Mouse (Mus musculus): ENCODE results near the gene Hacd3. TPM values are rescaled to one million over a fixed set of nuclear protein-coding genes. Genes with fewer than 3 reads are reported as not detected.
"Not testable (repeated sequence)": the region's sequence is repeated elsewhere in the genome, so short reads cannot be mapped to it uniquely, and the experiment has no call there.

Hacd3 gene
- polyA plus RNA-seq, 1 experiment, result 0.27 TPM

DNA sequence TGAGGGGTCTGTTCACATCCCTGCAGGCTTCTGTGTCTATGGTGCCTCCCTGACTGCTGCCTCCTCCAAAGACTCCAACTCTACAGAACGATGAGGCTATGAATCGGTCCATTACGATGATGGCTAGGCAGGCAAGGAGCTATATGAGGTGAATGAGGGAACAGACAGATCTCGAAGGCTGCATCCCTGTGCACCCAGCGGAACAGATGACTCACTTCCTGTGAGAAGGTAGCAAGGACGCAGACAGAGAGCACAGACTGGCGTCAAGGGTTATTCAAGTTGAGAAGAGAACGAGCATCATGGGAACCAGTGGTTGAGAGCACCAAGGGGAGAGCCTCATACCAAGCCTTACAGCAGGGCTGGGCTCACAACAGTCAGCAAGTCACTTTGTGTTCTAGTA, 10.9 kb downstream of the Hacd3 start:
- H3K36me3 ChIP-seq (ENCODE audit: control insufficient read depth), result peaks cover 47% of the 10 kb centered on the region
- no peaks in the 10 kb centered on the region for H3K27me3 ChIP-seq (ENCODE audit: control insufficient read depth)
- no peaks in the 10 kb centered on the region for H3K9me3 ChIP-seq (ENCODE audit: control insufficient read depth, low read length)
- H3K4me1 ChIP-seq (ENCODE audit: control insufficient read depth), result peaks cover 14% of the 10 kb centered on the region
- no peak for TF ChIP-seq GATA1 (IDR thresholded peaks at IDR 0.05; ENCODE audit: low read length)
- H3K4me3 ChIP-seq (replicated peaks), result no peak overlapping the region

DNA sequence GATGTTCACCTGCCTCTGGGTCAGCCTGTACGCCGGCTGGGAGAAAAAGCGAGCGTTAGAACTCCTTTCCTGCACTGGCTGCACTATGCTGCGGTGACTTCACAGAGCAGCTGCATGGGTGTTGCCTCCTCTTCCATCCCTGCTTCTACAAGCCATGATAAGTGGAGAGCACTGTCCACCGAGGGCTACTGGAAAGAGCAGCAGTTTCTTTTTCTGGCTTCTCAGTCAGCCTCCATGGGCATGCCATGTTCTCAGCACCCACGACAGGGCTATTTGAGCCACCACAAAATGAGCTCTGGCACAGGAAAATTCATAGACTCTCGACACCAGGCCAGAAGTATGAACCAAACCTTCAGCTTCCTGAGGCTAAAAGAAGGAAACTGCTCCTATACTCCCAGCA, 15.8 kb downstream of the Hacd3 start:
- Histone ChIP-seq H3K9me3 (ENCODE audit: control insufficient read depth, low read length) (peaks cover 3% of the 10 kb centered on the region; the same call in 1 of the 2 replicates), H3K4me1 (ENCODE audit: control insufficient read depth) (peaks cover 12% of the 10 kb centered on the region), H3K36me3 (ENCODE audit: control insufficient read depth) (peaks cover 81% of the 10 kb centered on the region), H3K27me3 (ENCODE audit: control insufficient read depth) (no peaks in the 10 kb centered on the region), H3K4me3 (replicated peaks) (no peak overlapping the region)
- TF ChIP-seq GATA1 (IDR thresholded peaks at IDR 0.05; ENCODE audit: low read length), result no peak
- TF ChIP-seq TAL1 (IDR thresholded peaks at IDR 0.05; ENCODE audit: low read length), result no peak

DNA sequence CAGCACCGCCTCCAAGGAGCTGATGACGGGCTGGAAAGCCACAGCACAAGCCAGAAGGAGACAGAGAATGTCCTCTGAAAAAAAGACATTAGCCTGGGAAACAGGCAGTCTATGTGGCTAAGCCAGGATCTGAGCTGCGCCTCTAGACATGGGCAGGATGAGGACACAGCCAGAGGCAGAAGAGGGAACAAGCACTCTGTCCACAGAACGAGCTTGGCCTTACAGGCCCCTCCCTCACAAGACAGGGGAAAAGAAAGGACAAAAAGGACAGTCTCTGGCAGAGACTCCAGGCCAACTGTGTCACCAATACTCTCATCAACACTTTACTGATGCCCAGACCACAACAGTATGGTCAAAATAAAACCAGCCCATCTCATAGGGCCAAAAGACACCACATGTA, 20.0 kb downstream of the Hacd3 start:
- no peak overlapping the region for H3K4me3 ChIP-seq (replicated peaks)
- peaks cover 87% of the 10 kb centered on the region for H3K36me3 ChIP-seq (ENCODE audit: control insufficient read depth)
- H3K27me3 ChIP-seq (ENCODE audit: control insufficient read depth), result no peaks in the 10 kb centered on the region
- H3K4me1 ChIP-seq (ENCODE audit: control insufficient read depth), result peaks cover 4% of the 10 kb centered on the region
- peaks cover 3% of the 10 kb centered on the region; the same call in 1 of the 2 replicates for H3K9me3 ChIP-seq (ENCODE audit: control insufficient read depth, low read length)
- no peak for TF ChIP-seq TAL1 (IDR thresholded peaks at IDR 0.05; ENCODE audit: low read length)
- TF ChIP-seq GATA1 (IDR thresholded peaks at IDR 0.05; ENCODE audit: low read length), result no peak

DNA sequence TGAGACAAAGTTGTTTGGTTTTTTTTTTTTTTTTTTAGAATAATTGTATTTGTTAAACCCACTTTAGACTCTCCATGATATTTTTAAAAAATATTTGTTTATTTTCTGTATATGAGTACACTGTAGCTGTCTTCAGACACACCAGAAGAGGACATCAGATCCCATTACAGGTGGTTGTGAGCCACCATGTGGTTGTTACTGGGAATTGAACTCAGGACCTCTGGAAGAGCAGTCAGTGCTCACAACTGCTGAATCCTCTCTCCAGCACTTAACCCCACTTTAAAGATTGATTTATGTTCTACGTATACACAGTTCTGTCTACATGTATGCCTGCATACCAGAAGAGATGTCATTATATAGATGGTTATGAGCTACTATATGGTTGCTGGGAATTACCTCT, 26.0 kb downstream of the Hacd3 start:
- H3K4me3 ChIP-seq (replicated peaks); H3K9me3 ChIP-seq (ENCODE audit: control insufficient read depth, low read length); H3K27me3 ChIP-seq (ENCODE audit: control insufficient read depth); H3K4me1 ChIP-seq (ENCODE audit: control insufficient read depth): not testable (repeated sequence)
- H3K36me3 ChIP-seq (ENCODE audit: control insufficient read depth), result peaks cover 88% of the 10 kb centered on the region

DNA sequence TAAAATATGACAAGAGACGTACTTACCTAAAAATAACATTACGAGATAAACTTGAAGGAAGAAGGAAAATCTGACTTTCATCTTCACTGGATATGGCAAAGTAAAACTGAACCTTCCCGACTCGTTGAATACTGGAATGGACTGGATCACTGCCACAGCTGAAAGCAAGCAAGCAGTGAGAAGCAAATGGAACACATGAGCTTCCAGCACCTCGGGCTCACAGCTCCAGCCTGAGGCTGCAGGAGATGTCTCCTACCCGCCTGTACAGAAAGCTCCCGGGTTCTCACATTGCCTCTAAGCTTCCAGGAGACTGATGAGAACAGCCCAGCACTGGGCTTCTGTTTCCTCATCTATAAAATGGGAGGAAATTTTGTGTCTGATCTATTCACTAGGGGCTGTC, 31.2 kb downstream of the Hacd3 start:
- Histone ChIP-seq H3K4me3 (replicated peaks) (no peak overlapping the region), H3K4me1 (ENCODE audit: control insufficient read depth) (peaks cover 30% of the 10 kb centered on the region), H3K36me3 (ENCODE audit: control insufficient read depth) (peaks cover 96% of the 10 kb centered on the region), H3K27me3 (ENCODE audit: control insufficient read depth) (no peaks in the 10 kb centered on the region), H3K9me3 (ENCODE audit: control insufficient read depth, low read length) (no peaks in the 10 kb centered on the region)
- TF ChIP-seq GATA1 (IDR thresholded peaks at IDR 0.05; ENCODE audit: low read length), result no peak
- TF ChIP-seq TAL1 (IDR thresholded peaks at IDR 0.05; ENCODE audit: low read length), result no peak

DNA sequence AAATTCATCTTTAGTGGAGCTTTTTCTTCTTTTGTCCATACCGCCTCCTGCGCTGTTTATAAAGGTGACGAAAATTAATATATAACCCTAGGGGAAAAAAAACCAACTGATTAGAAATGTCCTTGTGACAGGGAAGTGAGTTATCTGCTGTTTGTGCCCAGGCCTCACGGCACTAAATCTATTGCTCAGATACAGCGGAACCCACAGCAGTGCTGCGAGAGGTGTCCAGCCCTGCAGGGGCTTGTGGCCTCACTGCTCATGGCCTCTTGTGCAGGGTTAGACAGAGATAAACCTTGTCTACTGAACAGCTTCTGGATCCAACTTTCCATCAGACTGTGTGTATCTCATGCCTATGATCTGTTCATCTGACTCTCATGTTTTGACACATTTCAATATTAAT, 33.0 kb downstream of the Hacd3 start:
- Histone ChIP-seq H3K27me3 (ENCODE audit: control insufficient read depth) (no peaks in the 10 kb centered on the region), H3K9me3 (ENCODE audit: control insufficient read depth, low read length) (no peaks in the 10 kb centered on the region), H3K4me1 (ENCODE audit: control insufficient read depth) (peaks cover 45% of the 10 kb centered on the region), H3K4me3 (replicated peaks) (no peak overlapping the region), H3K36me3 (ENCODE audit: control insufficient read depth) (peaks cover 99% of the 10 kb centered on the region)
- TF ChIP-seq TAL1 (IDR thresholded peaks at IDR 0.05; ENCODE audit: low read length), result no peak
- TF ChIP-seq GATA1 (IDR thresholded peaks at IDR 0.05; ENCODE audit: low read length), result no peak

DNA sequence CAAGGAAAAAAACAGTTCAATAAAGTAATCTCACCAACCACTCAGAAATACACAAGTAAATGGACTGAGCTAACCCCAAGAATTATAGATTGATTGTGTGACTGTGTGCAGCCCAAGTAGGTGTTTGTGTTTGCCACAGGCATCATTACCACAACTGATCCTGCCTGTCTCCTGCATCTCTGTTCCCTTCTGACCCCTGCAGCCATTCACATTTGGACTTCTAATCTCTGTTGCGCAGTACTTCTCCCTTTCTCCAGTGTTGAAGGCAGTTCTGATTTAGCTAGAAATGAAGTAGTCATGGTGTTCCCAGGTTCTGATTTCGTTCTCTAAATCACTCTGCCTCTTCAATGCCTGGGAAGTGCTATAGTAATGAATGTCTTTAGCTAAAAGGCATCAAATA, 33.8 kb downstream of the Hacd3 start:
- TF ChIP-seq TAL1 (IDR thresholded peaks at IDR 0.05; ENCODE audit: low read length) (no peak), GATA1 (IDR thresholded peaks at IDR 0.05; ENCODE audit: low read length) (no peak)
- Histone ChIP-seq H3K27me3 (ENCODE audit: control insufficient read depth) (no peaks in the 10 kb centered on the region), H3K36me3 (ENCODE audit: control insufficient read depth) (peaks cover 99% of the 10 kb centered on the region)

DNA sequence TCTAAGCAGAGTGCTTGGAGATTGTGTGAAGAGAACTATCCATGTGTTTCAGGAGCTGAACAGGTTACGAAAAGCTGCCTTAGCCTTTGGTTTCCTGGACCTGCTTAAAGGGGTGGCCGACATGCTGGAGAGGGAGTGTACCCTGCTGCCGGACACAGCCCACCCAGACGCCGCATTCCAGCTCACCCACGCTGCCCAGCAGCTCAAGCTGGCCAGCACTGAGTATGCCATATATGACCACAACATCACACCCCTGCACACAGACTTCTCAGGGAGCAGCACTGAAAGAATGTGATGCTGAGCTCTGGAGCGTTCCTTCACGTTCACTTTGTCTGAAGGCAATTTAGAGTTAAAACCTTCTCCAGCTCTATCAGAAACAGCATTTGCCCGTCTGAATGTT, 35.7 kb downstream of the Hacd3 start:
- peak overlapping the region; percentile 9 for H3K4me3 ChIP-seq (replicated peaks)
- no peaks in the 10 kb centered on the region for H3K9me3 ChIP-seq (ENCODE audit: control insufficient read depth, low read length)
- H3K4me1 ChIP-seq (ENCODE audit: control insufficient read depth), result peaks cover 54% of the 10 kb centered on the region
- H3K27me3 ChIP-seq (ENCODE audit: control insufficient read depth), result no peaks in the 10 kb centered on the region
- TF ChIP-seq TAL1 (IDR thresholded peaks at IDR 0.05; ENCODE audit: low read length) (no peak), GATA1 (IDR thresholded peaks at IDR 0.05; ENCODE audit: low read length) (no peak)
- peaks cover 100% of the 10 kb centered on the region for H3K36me3 ChIP-seq (ENCODE audit: control insufficient read depth)

More for the DNA sequence above, 33.8 kb downstream of the Hacd3 start:
- Histone ChIP-seq H3K4me3 (replicated peaks) (no peak overlapping the region), H3K4me1 (ENCODE audit: control insufficient read depth) (peaks cover 48% of the 10 kb centered on the region), H3K9me3 (ENCODE audit: control insufficient read depth, low read length) (no peaks in the 10 kb centered on the region)

DNA sequence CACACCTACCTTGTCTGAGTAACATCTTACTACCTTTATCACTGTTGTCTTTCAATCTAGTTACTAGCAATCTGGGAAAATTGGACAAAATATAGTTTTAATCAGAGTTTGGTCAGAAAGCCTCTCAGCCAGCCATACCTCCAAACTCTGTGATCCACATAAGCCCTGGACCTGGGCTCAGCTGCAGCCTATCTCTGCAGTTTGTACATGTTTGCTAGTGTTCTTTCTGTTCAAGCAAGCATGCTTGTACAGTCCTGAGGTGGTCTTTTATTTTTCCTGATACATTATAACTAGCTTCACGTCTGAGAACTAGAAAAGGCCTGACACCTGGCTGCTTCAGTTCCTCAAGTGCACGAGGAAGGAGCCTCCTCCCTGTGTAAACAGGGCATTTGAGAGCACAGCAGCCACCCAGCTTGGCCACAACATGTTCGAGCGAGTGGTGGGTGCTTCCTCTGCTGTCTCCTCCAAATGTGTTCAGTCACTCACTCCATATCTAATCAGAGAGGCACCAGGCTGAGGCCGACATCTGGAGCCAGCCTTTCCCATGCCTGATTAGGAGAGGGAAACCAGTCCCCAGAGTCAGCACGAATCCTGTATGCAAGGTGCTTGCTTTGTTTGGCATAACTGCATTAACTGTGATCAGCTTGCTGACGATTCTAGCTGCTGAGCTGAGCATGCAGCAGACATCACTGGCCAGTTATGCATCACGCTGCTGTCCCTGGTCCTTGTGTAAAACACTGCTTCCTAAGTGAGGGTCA, 36.3 kb downstream of the Hacd3 start:
- H3K4me3 ChIP-seq (replicated peaks), result peak overlapping the region; percentile 9
- no peaks in the 10 kb centered on the region for H3K27me3 ChIP-seq (ENCODE audit: control insufficient read depth)
- TF ChIP-seq GATA1 (IDR thresholded peaks at IDR 0.05; ENCODE audit: low read length) (peak; percentile 81), TAL1 (IDR thresholded peaks at IDR 0.05; ENCODE audit: low read length) (peak; percentile 84)
- peaks cover 52% of the 10 kb centered on the region for H3K4me1 ChIP-seq (ENCODE audit: control insufficient read depth)
- peaks cover 100% of the 10 kb centered on the region for H3K36me3 ChIP-seq (ENCODE audit: control insufficient read depth)
- H3K9me3 ChIP-seq (ENCODE audit: control insufficient read depth, low read length), result no peaks in the 10 kb centered on the region

DNA sequence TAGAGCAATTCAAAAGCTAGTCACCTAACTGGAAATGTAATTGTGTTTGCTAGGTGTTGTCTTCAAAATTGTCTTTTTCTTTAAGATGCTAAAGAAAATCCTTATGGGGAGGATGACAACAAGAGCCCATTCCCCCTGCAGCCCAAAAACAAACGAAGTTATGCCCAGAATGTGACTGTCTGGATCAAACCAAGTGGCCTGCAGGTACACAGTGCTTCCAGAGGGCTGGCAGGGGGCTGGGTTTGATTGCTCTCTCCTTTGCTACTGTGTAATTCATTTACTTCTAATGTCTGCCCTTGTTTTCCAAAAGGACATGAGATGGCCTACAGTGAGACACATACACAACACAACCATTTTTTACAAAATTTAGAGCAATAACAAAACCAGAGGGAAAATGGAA, 39.6 kb downstream of the Hacd3 start:
- Histone ChIP-seq H3K4me3 (replicated peaks) (no peak overlapping the region), H3K9me3 (ENCODE audit: control insufficient read depth, low read length) (no peaks in the 10 kb centered on the region), H3K4me1 (ENCODE audit: control insufficient read depth) (peaks cover 37% of the 10 kb centered on the region), H3K27me3 (ENCODE audit: control insufficient read depth) (no peaks in the 10 kb centered on the region), H3K36me3 (ENCODE audit: control insufficient read depth) (peaks cover 100% of the 10 kb centered on the region)
- TF ChIP-seq TAL1 (IDR thresholded peaks at IDR 0.05; ENCODE audit: low read length) (no peak), GATA1 (IDR thresholded peaks at IDR 0.05; ENCODE audit: low read length) (no peak)
